Mouse (Mus musculus) cerebellum, adult 9-11 months (tissue): Measurements from ENCODE around the gene Vkorc1l1.

Experiments
- DNase-seq: peaks from one replicate; pipeline ENCODE4 v3.0.0; 2022

Gene Vkorc1l1

GRCm38 (mm10) chr5:130002301-130003146 lies 60.8 kb downstream of the Vkorc1l1 start, which contains the start of gene Gusb:
Gene Gusb (minus strand): TSS chr5:130003049.
- DNase-seq: peak; percentile 69

GRCm38 (mm10) chr5:130003229-130003628 lies 61.5 kb downstream of the Vkorc1l1 start:
- no peak for DNase-seq

- no peak for DNase-seq
These were observed 65.6 kb downstream of the Vkorc1l1 start for GRCm38 (mm10) chr5:130007344-130007743.

GRCm38 (mm10) chr5:130008034-130008590 lies 66.3 kb downstream of the Vkorc1l1 start:
- DNase-seq: no peak

GRCm38 (mm10) chr5:130009784-130010183 lies 68.0 kb downstream of the Vkorc1l1 start:
- no peak for DNase-seq

GRCm38 (mm10) chr5:130010961-130011360 lies 69.2 kb downstream of the Vkorc1l1 start:
- no peak for DNase-seq

- no peak for DNase-seq
These were observed 73.3 kb downstream of the Vkorc1l1 start for GRCm38 (mm10) chr5:130015104-130015503.

- no peak for DNase-seq
These were observed 77.7 kb downstream of the Vkorc1l1 start for GRCm38 (mm10) chr5:130019461-130019860.

- no peak for DNase-seq
These were observed 79.7 kb downstream of the Vkorc1l1 start for GRCm38 (mm10) chr5:130021361-130021966.

GRCm38 (mm10) chr5:130022366-130022765 lies 80.6 kb downstream of the Vkorc1l1 start:
- no peak for DNase-seq

GRCm38 (mm10) chr5:130023067-130023766 lies 81.4 kb downstream of the Vkorc1l1 start:
- DNase-seq: no peak

GRCm38 (mm10) chr5:130023767-130024539 lies 82.2 kb downstream of the Vkorc1l1 start:
- DNase-seq: peak; percentile 80

GRCm38 (mm10) chr5:130027134-130027533 lies 85.4 kb downstream of the Vkorc1l1 start:
- no peak for DNase-seq

- DNase-seq: no peak
These were observed 85.9 kb downstream of the Vkorc1l1 start for GRCm38 (mm10) chr5:130027696-130028095.

- DNase-seq: peak; percentile 85
These were observed 87.5 kb downstream of the Vkorc1l1 start, which contains the start of the genes Asl and Crcp for GRCm38 (mm10) chr5:130029142-130029897. Gene Asl (minus strand): TSS chr5:130029247. Gene Crcp (plus strand): TSS chr5:130029290.

GRCm38 (mm10) chr5:130031410-130032390 lies 89.9 kb downstream of the Vkorc1l1 start:
- no peak for DNase-seq

- DNase-seq: no peak
These were observed 92.1 kb downstream of the Vkorc1l1 start for GRCm38 (mm10) chr5:130033869-130034268.
